In the genomic region with DNA sequence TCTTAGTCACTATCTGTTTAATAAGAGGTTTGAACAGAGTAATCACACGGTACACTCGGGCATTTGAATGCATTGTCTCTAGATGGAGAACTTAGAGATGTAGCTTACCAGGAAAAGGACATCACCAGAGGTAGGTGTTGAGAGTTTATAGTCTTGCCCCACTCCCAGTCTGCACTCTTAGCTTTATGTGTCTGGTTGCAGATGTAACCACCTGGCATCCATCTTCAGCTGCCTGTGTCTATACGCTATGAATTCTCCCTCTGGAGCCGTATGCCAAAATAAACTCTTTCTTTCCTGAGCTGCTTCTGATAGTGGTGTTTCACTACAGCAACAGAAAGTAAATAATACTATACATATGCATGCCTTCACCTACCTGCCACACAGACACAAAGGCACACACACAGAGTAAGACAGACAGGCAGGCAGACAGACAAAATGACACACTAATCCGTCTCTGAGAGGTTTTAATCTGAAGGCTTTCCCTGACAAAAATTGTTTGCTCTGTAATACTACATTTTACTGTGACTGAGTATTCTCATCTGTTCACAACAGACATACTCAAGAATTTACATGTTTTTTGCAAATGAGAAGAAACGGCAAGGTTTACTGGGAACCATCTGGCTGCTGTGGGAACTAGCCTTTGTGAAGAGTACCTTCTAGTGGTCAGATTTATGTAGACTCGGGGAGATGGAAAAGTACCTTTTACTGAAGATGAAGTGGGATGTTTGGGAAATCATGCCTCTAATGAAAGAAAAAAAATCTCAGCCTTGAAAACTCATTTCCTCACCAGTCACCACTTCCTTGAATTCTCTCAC, we compare ENCODE assay signal across 9 mouse cellular contexts.
DNase-seq lines count a peak whose midpoint lies in the region; ATAC-seq lines count a peak whose summit lies in the region.
"Had no signal": no experiment of that assay in that cellular context is flagged by ENCODE, and none has a peak within 500 bp of the region (broad histone marks: within the 10 kb centered on the region; RNA-seq: fewer than 3 reads in every experiment).

No protein-coding gene starts in this region.

- no peak overlapping the region for H3K4me2 ChIP-seq in kidney, embryonic 14.5 days (replicated peaks; ENCODE audit: low read depth, low read length)
- no peak overlapping the region for H3K4me2 ChIP-seq in heart, embryonic 12.5 days
- H3K4me2 ChIP-seq: liver, embryonic 15.5 days had no signal

- H3K36me3 ChIP-seq in kidney, embryonic 14.5 days (ENCODE audit: control insufficient read depth, insufficient read depth, low read length) = no peaks in the 10 kb centered on the region
- H3K36me3 ChIP-seq in heart, embryonic 12.5 days = no peaks in the 10 kb centered on the region
- H3K36me3 ChIP-seq: liver, embryonic 15.5 days had no signal

- peak; percentile 64; the same call in 1 of the 2 replicates for ATAC-seq in kidney, embryonic 14.5 days (ENCODE audit: low FRiP score, low TSS enrichment)
- 0 out of 2 replicates have a peak, but pooled peaks have one; percentile 58 for ATAC-seq in heart, embryonic 12.5 days (ENCODE audit: insufficient number of reproducible peaks, low FRiP score)

- H3K27ac ChIP-seq in kidney, embryonic 14.5 days (ENCODE audit: low read depth, low read length) = no peak overlapping the region
- no peak overlapping the region for H3K27ac ChIP-seq in heart, embryonic 12.5 days (ENCODE audit: poor library complexity, severe bottlenecking)
- H3K27ac ChIP-seq: liver, embryonic 15.5 days had no signal

- H3K27me3 ChIP-seq in kidney, embryonic 14.5 days (ENCODE audit: control insufficient read depth, insufficient read depth, low read length) = no peaks in the 10 kb centered on the region
- no peaks in the 10 kb centered on the region for H3K27me3 ChIP-seq in heart, embryonic 12.5 days (replicated peaks)
- H3K27me3 ChIP-seq: liver, embryonic 15.5 days had no signal

- no peak overlapping the region for H3K9ac ChIP-seq in kidney, embryonic 14.5 days (ENCODE audit: low read depth, low read length)
- no peak overlapping the region for H3K9ac ChIP-seq in heart, embryonic 12.5 days
- H3K9ac ChIP-seq: liver, embryonic 15.5 days had no signal

- H3K9me3 ChIP-seq in kidney, embryonic 14.5 days (ENCODE audit: control insufficient read depth, low read length) = no peaks in the 10 kb centered on the region
- no peaks in the 10 kb centered on the region for H3K9me3 ChIP-seq in heart, embryonic 12.5 days (replicated peaks)
- H3K9me3 ChIP-seq: liver, embryonic 15.5 days had no signal

- H3K4me1 ChIP-seq in kidney, embryonic 14.5 days (ENCODE audit: control insufficient read depth, insufficient read depth, low read length) = no peaks in the 10 kb centered on the region
- H3K4me1 ChIP-seq in heart, embryonic 12.5 days (replicated peaks) = peaks cover 13% of the 10 kb centered on the region
- H3K4me1 ChIP-seq: liver, embryonic 15.5 days had no signal

- 57% methylated on average over 7 of the region's 7 CpGs for WGBS in kidney, embryonic 14.5 days
- 52% methylated on average over 7 of the region's 7 CpGs for WGBS in heart, embryonic 12.5 days

- no peak overlapping the region for H3K4me3 ChIP-seq in kidney, embryonic 14.5 days (ENCODE audit: low read length)
- H3K4me3 ChIP-seq in heart, embryonic 12.5 days = no peak overlapping the region
- H3K4me3 ChIP-seq: liver, embryonic 15.5 days had no signal

- no peak for DNase-seq in kidney, adult 18-20 months
- peak; percentile 6 for DNase-seq in adipocyte (ENCODE audit: low spot score)
- DNase-seq in lung, postnatal 25 days (ENCODE audit: low spot score) = peak; percentile 13
- DNase-seq in urinary bladder, postnatal 36 days (ENCODE audit: low spot score in 2 of 2) = no peak
- DNase-seq in ovary, postnatal 36 days (ENCODE audit: low spot score) = no peak
- DNase-seq in frontal cortex, postnatal 25 days (ENCODE audit: low spot score in 2 of 2) = no peak

Comparison
In these comparisons a context has a peak if more than half of its experiments do, and no peak if none do; other contexts are left out.
1. DNase-seq: peak in adipocyte (single experiment) and lung, postnatal 25 days (single experiment); none in kidney, adult 18-20 months (single experiment), urinary bladder, postnatal 36 days (0 of 2), ovary, postnatal 36 days (single experiment) and frontal cortex, postnatal 25 days (0 of 2).